Mouse (Mus musculus) retina, postnatal 1 day (tissue): ENCODE measurements around the gene Mrc2.
A peak's percentile ranks its signal among the peaks of the same experiment; 100 is the strongest.

Experiments
- DNase-seq: peaks from one replicate; pipeline ENCODE4 v3.0.0-alpha.2; 2012

The Mrc2 gene

DNA sequence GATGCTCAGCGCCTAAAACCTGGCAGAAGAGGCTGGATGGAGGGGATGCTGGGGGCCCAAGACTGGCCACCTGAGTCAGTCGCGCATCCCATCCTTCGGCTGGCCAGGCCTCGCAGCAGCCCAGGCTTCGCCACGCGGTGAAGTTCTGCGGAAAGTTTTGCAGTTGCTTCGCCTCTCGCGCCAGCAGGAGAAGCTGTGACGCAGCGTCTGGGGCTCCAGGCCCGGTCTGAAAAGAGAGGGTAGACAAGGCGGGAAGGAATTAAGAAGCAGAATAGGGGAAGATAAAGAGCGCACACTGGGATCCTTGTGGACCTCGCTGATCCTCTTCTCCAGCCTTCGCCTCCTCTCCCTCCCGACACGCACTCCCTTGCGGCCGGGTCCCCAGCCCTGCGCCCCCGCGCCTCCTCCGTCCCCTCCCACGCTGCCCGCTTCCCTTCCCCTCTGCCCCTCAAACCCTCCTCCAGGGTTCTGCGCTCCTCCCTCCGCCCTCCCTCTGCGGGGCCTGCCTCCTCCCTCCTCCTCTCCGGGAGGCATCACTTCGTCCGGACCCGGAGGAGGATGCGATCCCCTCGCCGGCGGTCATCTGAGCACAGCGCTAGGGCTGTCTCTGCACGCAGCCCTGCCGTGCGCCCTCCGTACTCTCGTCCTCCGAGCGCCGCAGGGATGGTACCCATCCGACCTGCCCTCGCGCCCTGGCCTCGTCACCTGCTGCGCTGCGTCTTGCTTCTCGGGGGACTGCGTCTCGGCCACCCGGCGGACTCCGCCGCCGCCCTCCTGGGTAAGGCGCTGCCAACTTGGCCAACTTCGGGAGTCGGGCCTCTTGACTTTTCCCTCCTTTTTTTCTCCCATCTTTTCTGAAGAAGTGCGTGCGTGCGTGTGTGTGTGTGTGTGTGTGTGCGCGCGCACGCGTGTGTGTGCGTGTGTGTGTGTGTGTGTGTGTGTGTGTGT is at the start of gene Mrc2:
Gene Mrc2, plus strand, starts transcription at position 520 of the 948 bp plus-strand sequence.
- DNase-seq: peak; percentile 78

DNA sequence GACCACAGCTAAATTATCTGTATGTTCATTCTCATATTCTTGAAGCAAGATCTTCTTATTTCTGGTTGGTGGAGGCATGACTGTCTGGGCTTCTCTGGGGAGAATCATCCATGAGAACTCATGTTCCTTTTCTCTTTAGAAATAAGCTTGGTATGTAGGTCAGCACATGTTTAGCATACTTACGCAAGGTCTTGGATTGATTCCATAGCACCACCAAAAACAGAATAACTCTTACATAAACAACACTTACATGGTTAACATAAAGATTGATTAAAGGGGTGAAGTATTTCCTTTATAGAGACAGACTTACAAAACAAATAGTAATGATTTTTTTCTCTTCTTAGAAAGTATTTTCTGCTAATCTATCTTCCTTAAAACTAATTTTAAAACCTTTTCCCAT is 46.1 kb upstream of the Mrc2 start:
- no peak for DNase-seq

DNA sequence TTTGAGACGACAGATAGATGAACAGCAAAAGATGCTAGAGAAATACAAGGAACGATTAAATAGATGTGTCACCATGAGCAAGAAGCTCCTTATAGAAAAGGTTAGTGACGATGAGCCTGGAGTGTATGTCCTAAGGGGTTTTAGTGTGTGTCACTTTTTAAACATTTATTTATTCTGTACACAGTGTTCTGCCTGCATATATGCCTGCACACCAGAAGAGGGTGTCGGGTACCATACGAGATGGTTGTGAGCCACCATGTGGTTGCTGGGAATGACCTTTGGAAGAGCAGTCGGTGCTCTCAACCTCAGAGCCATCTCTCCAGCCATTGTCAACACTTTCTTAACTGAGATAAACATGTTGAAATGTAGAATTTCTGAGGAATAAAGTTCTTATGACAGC is 45.7 kb upstream of the Mrc2 start:
- DNase-seq: no peak

DNA sequence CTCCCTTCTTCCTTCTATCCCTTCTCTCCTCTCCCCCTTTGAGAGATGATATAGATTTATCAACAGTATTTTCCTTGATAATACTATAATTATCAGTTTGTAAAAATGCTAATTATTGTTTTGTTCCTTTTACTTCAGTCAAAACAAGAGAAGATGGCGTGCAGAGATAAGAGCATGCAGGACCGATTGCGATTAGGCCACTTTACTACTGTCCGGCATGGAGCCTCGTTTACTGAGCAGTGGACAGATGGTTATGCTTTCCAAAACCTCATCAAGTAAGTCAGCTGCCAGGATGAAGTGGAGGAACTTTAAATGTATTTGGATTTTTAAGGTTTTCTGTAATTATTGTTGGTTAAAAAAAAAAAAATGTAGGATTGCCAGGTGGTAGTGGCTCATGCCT is 45.1 kb upstream of the Mrc2 start:
- DNase-seq: no peak

DNA sequence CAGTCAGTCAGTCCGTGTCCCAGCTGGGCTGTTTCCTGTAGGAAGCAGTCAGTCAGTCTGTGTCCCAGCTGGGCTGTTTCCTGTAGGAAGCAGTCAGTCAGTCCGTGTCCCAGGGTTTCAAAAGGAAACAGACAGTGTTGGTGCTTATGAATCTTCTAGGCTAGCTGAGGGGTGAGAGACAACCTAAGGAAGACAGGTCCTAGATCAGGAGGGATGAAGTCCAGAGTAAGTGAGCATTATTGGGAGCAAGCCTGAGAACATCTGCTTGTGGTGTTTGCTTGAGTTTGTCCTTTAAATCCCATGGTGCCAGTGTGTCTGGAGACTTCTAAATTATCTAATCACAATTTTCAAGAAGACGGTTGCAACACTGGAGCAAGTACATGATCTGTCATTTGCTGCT is 32.7 kb upstream of the Mrc2 start:
- DNase-seq: no peak

DNA sequence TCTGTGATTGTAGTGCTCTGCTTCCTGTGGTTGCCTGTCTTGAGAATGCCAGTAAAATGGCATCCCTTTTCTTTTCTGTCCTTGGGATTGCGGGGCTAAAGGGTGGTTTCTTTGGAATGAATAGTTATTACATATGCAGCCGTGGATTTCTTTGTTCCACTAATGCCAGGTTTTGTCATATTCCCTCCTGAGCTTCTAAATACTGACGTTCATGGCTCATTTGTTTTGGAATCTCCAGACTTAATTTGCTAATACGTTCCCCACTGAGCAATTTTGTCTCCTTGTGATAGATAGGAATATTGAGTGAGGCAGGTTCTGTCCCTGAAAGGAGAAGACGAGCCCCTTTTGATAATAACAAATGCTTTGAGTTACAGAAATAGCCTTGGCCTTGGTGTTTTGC is 31.3 kb upstream of the Mrc2 start:
- no peak for DNase-seq

DNA sequence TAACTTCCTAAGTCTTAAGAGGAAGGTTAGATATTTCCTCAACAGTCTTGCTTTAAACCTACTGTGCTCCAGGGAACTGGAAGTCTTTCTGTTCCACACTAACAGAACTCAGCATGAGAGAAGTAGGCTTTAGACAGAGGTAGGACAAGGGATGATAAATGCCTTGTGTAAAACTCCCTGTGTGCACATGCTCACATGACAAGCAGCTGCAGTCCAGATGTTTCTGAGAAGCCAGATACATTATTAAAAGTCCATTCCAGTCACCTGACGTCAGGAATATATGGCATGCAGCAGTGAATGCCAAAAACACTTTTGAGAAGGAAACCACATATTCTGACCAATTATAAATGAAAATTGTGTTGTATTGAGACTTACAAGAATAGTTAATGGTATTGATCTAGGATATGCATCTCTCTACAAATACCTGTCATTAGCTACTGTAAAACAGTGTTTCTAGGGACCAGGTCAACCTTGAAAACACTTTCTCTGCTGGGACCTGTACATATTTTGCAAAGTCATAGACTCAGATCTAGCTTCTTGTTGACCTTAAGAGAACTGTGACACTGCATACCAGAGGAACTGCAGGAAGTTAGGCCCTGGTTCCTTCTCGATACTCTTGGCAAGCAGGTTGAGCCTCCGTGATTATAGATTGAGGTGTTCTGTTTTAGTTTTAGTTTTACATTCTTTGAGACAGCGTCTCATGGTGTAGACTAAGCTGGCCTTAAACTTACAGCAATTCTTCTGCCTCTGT is 30.7 kb upstream of the Mrc2 start:
- DNase-seq: no peak

DNA sequence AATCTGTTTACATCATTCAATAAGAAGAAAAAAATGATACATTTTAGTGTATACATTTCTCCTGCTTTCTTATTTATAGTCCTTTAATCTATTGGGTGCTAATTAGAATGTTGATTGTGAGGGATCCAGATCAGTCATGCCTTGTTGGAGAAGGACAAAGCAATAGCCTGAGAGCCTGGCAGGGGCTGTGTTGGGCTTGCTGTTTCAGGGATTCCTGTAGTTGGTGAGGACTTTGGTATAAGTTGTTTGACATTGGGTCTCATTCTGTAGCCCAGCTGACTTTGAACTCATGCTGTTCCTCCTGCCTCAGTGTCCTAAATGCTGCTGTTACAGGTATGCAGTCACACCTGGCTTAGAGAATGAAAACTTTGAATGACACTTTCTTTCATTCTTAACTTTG is 27.9 kb upstream of the Mrc2 start:
- DNase-seq: peak; percentile 70

DNA sequence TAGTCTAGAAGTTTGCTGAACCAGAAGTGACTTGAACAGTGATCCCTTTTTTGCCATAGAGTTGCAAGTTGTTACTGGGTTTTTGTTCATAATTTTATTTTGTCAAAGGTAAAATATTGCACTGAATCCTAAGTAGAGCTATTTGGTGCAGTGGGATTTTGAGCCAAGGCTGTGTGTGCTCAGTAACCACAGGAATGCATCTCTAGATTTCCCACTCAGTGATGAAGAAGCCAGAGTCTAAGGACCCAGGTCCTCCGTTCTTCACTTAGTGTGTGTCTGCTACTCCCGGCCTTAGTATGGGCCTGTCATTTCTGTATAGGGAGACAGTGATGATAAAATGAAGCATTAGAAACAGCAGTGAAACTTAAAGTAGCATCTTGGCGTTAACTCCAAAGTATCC is 27.5 kb upstream of the Mrc2 start:
- no peak for DNase-seq

DNA sequence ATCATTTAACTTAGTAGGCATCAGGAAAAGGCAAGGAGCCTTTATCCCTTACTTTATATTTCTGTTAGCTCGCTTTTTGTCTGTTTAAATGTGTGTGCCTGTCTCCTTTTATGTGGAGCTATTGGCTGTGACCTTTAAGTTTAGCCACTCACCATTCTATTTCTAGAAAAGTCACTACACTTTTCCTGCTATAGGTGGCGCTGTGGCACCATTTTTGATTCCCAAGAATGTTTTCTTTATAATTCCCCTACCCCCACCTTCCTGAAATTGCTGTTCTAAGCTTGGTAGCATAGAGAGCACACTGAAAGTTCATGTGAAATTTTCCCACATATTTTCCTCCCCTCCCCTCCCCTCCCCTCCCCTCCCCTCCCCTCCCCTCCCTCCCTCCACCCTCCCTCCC is 22.3 kb upstream of the Mrc2 start:
- peak; percentile 78 for DNase-seq

DNA sequence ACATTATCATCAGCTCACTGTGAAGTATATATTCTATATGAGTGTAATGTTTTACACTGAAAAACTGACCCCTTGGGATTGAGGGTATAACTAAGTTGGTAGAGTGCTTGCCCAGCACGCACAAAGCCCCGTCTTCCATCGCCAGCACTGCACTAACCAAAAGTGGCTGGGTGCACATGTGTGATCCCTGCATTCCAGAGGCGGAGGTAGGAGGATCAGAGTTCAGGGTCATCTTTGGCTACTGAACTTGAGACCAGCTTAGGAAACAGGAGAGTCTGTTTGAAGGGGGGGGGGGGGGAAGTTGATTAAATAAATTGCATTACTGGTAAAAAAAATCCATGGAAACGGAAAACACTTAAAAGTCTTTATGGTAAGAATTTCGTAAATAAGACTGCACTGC is 12.0 kb upstream of the Mrc2 start:
- no peak for DNase-seq

DNA sequence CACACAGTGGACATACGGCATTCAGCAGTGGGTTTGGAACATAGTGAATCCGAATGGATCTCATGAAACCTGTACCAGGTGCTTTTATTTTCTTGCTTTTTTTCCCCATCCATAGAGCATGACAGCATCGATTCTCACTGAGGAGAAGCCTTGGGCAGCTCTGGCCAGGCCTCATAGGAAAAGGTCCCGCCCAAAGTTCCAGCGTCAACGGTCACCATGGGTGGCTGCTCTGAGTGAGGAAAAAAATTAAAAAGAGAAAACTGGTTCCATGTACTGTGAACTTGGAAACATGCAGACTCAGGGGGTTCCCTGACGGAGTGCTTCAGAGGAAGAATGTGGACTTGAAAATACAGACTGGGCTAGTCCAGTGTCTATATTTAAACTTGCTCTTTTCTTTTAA is 11.2 kb upstream of the Mrc2 start:
- DNase-seq: no peak

DNA sequence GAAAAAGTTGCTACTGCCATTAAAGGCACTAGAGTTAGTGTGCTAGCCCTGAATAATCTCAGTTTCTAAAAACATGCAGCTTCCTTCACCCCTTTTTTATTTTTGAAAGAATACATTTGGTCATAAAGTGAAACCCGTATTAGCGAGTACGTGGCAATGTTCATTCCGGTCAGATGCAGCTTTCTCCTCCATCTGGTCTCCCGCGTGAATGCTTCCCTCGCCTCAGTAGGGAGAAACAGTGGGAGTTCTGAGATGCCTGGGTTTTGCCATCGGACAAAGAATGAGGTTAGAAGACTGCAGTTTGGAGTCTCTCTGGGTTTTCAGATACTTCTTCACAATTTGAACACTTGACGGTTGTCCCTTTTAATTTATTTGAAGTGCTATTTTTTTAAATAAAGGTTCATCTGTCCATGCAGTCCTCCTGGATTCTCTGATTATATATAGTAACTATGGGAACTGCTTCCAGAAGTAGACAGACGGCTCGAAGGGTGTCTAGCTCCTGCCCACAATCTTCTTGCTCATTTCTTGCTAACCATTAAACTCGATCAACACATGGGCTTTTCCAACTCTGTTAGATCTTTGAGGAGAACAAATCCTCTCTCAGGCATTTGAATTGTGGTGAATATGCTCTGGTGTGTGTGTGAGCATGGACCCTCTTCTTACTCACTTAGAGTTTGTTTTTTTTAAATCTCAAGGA is 10.5 kb upstream of the Mrc2 start:
- DNase-seq: no peak

DNA sequence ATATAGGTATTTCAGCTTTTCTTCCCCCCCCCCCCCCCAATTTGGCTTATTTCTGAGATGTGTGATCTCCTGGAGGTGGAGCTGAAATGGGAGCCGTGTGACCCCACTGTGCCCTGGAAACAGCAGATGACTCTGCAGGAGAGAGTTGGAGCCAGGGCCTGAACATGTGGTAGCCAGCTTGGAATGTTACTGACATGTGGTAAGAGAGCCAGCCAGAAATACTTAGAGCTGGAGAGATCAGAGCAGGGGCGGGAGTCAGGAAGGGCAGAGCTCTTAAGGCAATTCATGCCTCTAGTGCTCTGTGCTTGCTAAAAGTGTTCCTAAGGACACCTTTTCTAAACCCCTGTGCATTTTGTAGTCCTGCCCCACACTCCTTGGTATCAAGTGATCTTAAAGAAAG is 10.0 kb upstream of the Mrc2 start:
- DNase-seq: no peak

DNA sequence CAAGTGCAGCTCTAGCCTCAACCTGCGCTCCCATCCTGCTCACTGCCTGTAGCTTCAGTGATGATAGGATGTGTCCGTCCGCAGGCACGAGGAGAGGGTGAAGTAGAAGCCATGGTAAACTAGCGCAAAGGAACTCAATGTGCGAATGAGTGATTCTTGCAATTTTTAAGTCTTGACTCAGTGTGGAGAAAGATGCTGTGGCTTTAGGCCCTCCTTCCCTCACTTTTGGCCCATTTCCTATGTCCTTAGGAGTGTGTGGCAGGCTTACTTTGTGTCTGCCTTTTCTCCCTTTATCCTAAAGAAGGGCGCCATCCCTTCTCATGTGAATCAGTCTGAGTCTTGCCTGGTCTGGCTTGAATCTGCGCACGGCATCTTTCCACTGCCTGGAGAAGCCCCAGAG is 9.4 kb upstream of the Mrc2 start:
- no peak for DNase-seq

DNA sequence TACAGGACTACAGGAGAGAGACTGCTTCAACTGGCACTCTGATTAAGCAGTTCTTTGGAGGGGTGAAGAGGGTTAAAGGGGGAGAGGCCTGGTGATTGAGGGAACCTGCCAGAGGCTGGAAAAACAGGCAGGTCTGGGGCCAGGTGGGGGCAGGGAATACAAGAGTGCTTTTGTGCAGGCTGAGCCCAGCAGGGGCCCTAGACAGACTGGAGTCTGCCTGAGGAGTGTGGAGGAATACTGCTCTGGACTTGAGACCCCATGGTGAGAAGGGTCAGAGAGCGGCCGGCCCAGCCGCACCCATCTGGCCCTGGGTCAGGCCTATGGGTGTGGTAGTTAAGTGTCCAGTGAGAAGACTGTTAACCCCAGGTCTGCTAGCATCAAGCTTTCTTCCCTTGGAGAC is 6.7 kb upstream of the Mrc2 start:
- no peak for DNase-seq

DNA sequence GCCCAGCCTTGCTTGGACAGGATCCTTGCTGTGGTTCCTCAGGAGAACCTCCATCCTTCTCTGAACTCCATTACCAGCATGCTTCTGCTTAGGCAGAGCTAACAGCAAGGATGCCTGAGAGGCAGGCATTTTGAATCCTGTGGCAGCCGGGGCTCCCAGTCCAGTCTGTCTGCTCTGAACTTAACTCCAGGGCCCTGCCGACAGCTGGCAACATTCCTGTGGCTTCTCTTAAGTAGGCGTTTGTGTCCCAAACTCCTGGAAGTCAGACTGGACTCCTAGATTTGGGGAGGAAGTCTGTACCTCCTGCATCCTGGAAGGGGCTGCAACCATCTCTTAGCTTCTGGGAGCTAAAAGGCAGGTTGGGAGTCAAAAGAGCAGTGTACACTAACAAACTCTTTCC is 3.0 kb upstream of the Mrc2 start:
- DNase-seq: no peak

DNA sequence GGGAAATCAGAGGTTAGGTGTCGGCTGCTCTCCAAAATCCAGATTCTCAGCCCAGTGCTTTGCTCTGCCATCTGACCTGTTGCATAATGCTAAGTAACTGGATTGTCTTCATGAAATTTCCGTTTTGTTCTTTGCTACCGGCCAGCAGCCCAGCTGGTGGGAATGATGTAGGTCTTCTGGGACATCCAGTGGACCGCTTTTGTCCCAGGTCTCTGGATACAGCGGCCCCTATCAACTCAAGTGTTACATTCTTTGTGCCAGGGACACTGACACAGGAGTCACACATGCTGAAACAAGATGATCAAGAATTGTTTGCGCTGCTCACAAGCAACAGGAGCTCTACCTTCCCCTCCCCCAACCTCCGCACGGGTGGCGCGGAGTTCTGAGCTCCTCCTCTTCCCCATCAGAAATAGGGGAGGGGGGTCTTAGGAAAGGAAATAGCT is 741 bp upstream of the Mrc2 start:
- DNase-seq: peak; percentile 61

DNA sequence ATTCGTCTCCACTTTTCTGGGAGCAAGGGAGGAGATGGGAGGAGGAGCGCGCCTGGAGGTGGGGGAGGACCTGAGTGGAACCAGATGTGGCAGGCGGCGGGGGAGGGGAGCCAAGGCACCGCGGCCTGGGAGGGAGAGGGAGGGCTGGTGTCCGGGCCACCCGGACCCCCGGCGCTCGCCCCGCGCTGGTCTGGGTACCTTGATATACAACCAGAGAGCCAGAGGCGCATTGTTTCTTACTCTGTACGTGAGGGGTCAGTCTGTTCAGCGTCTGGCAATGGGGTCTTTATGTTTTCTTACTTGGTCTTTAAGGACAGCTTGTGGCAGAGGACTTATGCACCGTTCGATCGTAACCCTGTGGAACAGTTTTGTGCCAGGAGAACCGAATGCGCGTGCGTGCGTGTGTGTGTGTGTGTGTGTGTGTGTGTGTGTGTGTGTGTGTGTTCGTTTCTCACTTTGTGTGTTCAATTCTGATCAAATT is 698 bp downstream of the Mrc2 start:
- DNase-seq: peak; percentile 64

DNA sequence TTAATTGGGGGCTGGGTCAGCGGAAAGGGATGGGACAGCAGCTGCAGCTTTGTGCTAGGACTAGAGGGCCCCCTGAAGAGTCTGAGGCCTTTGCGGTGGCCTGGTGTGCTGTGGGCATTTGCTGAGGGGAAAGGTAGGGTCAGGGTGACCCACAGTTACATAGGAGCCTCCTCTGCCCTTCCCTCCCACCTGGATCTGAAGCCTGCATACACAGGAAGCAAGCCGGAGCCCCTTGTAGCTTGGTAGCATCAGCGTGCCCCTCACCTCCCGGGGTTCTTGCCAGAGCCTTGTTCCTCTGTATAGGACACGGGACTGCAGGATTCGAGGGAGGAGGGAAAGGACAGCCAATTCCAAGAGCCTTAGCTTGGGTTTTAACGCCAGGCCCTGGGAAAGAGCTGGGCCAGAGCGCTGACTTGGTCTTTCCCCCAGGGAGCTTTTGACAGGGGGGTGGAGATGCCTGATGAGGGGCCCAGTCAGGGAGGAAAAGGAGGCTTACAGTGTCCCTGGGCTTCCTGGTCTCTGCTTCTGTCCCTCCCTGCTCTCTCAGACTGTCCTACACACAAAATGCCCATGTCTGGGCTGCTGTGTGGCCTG is 1.6 kb downstream of the Mrc2 start:
- no peak for DNase-seq

DNA sequence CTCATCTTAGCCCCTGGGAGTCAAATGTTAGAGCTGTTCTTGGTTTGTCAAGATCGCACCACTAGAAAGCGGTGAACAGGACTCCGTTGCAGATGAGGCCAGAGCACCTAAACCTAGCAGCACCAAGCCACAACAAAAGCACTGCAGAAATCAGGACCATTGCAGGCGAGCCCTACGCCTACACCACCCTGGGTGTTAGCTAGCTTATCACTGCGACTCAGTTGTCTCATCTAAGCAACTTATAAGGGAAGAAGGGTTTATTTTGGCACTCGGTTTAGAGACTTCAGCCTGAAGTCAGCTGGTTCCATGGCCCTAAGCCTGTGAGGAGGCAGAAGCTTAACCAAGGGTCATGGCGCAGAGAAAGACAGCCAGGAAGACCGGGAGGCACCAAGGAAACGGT is 3.6 kb downstream of the Mrc2 start:
- DNase-seq: no peak

DNA sequence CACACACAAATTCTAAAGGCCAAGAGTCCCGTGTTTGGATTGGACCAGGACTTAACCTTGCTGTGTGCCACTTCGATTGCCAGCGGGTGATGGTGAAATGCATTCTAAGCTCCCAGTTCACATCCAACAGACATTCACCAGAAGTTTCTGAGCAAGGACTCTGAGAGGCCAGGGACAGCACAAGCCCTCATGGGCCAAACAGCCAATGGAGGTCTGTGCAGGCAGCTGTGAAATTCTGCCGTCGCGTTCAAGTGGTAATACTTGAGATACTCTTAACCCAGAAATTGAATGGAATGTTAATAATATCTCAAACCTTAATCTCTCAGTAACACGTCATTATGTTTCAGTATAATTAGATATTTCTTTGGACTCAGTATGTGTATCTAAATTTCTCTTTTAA is 17.8 kb downstream of the Mrc2 start:
- DNase-seq: no peak
